Mouse (Mus musculus) thymus, adult 2 months (tissue): ENCODE measurements around the gene Fus.

Experiments
- CTCF ChIP-seq: fragments of 200-500 bp; IDR thresholded peaks from 2 replicates; pipeline ENCODE4 v1.5.1; 2012; ENCODE audit warnings: mild to moderate bottlenecking, control low read depth, low read length, moderate library complexity, borderline replicate concordance; ENCODE audit not compliant: control insufficient read depth, poor library complexity, insufficient read depth; ENCODE audit errors: extremely low read depth
- POLR2A ChIP-seq: fragments of 200-500 bp; IDR thresholded peaks from 2 replicates; pipeline ENCODE4 v1.6.1; 2012; ENCODE audit warnings: mild to moderate bottlenecking, low read length, control low read depth, moderate library complexity; ENCODE audit not compliant: control insufficient read depth, poor library complexity, insufficient read depth; ENCODE audit errors: extremely low read depth

- TF ChIP-seq POLR2A (no peak), CTCF (no peak)
Observed at GRCm38 (mm10) chr7:128031403-128031976, 64.2 kb downstream of the Fus start.
